Mouse (Mus musculus): ENCODE data around the gene Kdm5a. TPM values are rescaled to one million over a fixed set of nuclear protein-coding genes. Genes with fewer than 3 reads are reported as not detected.
A peak's percentile ranks its signal among the peaks of the same experiment; 100 is the strongest.

The Kdm5a gene
- polyA plus RNA-seq, 1 experiment, result 5.8 TPM

DNA sequence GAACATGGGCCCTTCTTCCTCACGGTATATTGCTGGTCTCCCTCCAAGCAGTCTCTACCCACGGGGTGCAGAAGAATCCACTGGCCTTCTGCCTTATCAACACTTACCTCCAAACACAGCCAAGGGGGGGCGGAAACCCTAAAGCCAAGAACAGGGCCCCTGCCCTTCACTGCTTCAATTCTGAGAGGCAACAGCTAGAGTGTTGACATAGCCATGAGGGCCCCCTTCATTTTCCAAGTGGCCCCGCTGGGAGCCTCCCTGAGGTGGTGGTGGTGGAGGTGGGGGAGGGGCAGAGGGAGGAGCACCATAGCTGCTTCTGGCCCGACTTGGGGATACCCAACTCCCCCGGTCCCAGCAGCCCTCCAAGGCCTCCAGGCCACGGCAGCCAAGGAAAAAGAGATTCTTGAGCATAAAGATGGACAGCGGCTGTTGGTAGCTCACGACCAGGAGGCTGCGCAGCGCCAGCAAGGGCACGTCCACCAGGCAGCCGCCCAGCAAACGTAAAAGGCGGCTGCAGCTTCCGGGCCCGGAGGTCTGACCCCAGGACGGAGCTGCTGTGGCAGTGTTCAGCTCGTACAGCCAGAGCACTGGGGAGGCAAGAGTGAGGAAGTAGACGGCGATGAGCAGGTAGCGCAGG lies 128.1 kb downstream of the Kdm5a start:
- H3ac ChIP-seq (ENCODE audit: control insufficient read depth, insufficient read length, low read depth), result no peak overlapping the region
- H3K27me3 ChIP-seq (ENCODE audit: control insufficient read depth, insufficient read depth, insufficient read length), result peaks cover 22% of the 10 kb centered on the region
- H3K79me3 ChIP-seq (ENCODE audit: low read depth), result no peaks in the 10 kb centered on the region
- TF ChIP-seq FOSL1 (IDR thresholded peaks at IDR 0.05; ENCODE audit: insufficient read depth, low read length, poor library complexity, severe bottlenecking), result no peak
- TF ChIP-seq CEBPB (IDR thresholded peaks at IDR 0.05; ENCODE audit: low read depth), result no peak
- no peak for TF ChIP-seq CTCF (IDR thresholded peaks at IDR 0.05; ENCODE audit: control insufficient read depth, insufficient read depth, insufficient read length)
- no peak for TF ChIP-seq MAX (IDR thresholded peaks at IDR 0.05)
- TF ChIP-seq USF1 (IDR thresholded peaks at IDR 0.05; ENCODE audit: low read depth), result no peak
- TF ChIP-seq MYOD1 (IDR thresholded peaks at IDR 0.05; ENCODE audit: control insufficient read depth, insufficient read length, low read depth), result no peak
- TF ChIP-seq MYOG (IDR thresholded peaks at IDR 0.05; ENCODE audit: control insufficient read depth, extremely low read depth, insufficient read length), result no peak
- no peaks in the 10 kb centered on the region for H3K79me2 ChIP-seq (ENCODE audit: control insufficient read depth, insufficient read depth)
- no peak overlapping the region for H3K4me3 ChIP-seq (ENCODE audit: insufficient read depth, poor library complexity, severe bottlenecking)
- no peaks in the 10 kb centered on the region for H3K36me3 ChIP-seq (ENCODE audit: control insufficient read depth, insufficient read depth)

DNA sequence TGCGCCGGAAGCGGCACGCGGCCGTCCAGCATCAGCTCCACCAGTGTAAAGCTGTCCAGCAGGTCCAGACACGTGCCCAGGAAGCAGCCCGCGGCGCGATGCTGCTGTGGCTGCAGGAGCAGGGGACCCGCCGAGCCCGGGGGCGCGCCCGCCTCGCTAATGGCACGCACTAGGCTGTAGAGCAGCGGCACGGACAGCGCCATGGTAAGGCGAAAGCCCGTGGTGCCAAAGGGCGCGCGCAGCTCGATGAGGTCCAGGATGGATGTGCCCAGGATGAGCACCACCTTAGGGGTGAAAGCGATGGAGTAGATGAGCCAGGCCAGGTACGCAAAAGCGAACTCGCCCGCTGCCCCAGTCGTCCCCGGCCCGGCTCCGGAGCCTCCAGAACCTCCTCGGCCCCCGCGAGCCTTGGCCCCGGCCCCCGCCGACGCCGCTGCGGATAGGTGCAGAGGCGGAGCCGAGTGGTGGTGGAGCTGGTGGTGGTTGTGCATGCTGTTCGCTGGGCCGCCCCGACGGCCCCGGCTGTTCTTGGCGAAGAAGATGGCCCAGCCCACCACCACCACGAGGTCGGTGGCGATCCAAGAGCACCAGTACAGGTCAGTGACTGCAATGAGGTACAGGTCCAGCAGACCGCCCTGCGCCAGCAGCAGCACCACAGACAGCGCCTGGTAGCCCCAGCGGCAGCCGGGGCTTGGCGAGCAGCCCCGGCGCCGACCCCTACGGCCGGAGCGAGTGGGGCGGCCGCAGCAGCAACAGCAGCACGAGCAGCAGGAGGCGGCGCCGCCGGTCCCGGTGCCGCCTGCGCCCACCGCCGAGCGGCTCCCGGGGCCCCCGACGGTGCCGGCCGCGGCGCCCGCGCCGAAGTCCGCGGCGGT lies 128.8 kb downstream of the Kdm5a start:
- TF ChIP-seq CEBPB (IDR thresholded peaks at IDR 0.05; ENCODE audit: low read depth), result no peak
- no peak for TF ChIP-seq USF1 (IDR thresholded peaks at IDR 0.05; ENCODE audit: low read depth)
- TF ChIP-seq MAX (IDR thresholded peaks at IDR 0.05), result no peak
- TF ChIP-seq FOSL1 (IDR thresholded peaks at IDR 0.05; ENCODE audit: insufficient read depth, low read length, poor library complexity, severe bottlenecking), result no peak
- no peak for TF ChIP-seq CTCF (IDR thresholded peaks at IDR 0.05; ENCODE audit: control insufficient read depth, insufficient read depth, insufficient read length)
- TF ChIP-seq MYOD1 (IDR thresholded peaks at IDR 0.05; ENCODE audit: control insufficient read depth, insufficient read length, low read depth), result no peak
- TF ChIP-seq MYOG (IDR thresholded peaks at IDR 0.05; ENCODE audit: control insufficient read depth, extremely low read depth, insufficient read length), result no peak
- Histone ChIP-seq H3K79me2 (ENCODE audit: control insufficient read depth, insufficient read depth) (no peaks in the 10 kb centered on the region), H3K79me3 (ENCODE audit: low read depth) (no peaks in the 10 kb centered on the region), H3ac (ENCODE audit: control insufficient read depth, insufficient read length, low read depth) (no peak overlapping the region), H3K27me3 (ENCODE audit: control insufficient read depth, insufficient read depth, insufficient read length) (peaks cover 22% of the 10 kb centered on the region), H3K4me3 (ENCODE audit: insufficient read depth, poor library complexity, severe bottlenecking) (no peak overlapping the region), H3K36me3 (ENCODE audit: control insufficient read depth, insufficient read depth) (no peaks in the 10 kb centered on the region)

DNA sequence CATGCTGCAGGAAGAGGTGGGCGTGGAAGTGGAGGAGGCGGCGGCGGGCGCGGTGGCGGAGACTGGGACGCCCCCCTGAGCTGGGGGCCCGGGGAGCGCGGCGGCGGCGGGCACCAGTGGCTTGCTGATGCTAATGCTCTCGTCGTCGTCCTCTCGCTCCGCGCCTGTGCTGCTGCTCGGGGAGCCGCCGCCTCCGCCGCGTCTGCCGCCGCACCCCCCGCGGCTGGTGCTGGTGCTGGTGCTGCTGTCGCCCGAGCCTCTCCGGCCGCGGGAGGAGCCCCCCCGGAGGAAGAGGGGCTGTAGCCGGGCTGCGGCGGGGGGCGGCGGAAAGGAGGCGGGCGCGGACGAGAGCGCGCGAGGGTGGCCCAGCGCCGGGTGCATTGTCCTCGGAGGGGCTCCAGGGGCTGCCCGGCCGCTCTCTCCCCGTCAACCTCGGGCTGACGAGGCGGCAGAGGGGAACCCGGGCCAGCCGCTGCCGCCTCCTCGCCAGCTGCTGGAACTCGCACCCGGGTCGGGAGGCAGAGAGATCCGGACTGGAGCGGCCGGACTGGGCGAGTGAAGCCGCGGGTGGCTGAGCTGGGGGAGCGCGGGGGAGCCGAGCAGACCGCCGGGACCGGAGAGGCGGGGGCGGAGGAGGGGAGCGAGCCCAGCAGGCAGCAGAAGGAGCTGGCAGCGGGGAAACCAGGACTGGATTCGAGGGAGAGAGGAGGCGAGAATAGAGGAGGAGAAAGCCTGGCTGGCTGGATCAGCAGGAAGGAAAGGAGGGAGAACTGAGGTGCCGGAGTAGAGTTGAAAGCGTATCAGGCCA lies 129.7 kb downstream of the Kdm5a start, which contains the start of gene Tmem121b:
TSS of gene Tmem121b (minus strand) at position 434 of the 808 bp plus-strand sequence.
- no peak for TF ChIP-seq CEBPB (IDR thresholded peaks at IDR 0.05; ENCODE audit: low read depth)
- TF ChIP-seq MYOD1 (IDR thresholded peaks at IDR 0.05; ENCODE audit: control insufficient read depth, insufficient read length, low read depth), result no peak
- TF ChIP-seq MAX (IDR thresholded peaks at IDR 0.05), result no peak
- TF ChIP-seq CTCF (IDR thresholded peaks at IDR 0.05; ENCODE audit: control insufficient read depth, insufficient read depth, insufficient read length), result no peak
- no peak for TF ChIP-seq FOSL1 (IDR thresholded peaks at IDR 0.05; ENCODE audit: insufficient read depth, low read length, poor library complexity, severe bottlenecking)
- TF ChIP-seq MYOG (IDR thresholded peaks at IDR 0.05; ENCODE audit: control insufficient read depth, extremely low read depth, insufficient read length), result no peak
- TF ChIP-seq USF1 (IDR thresholded peaks at IDR 0.05; ENCODE audit: low read depth), result no peak
- Histone ChIP-seq H3K36me3 (ENCODE audit: control insufficient read depth, insufficient read depth) (no peaks in the 10 kb centered on the region), H3K27me3 (ENCODE audit: control insufficient read depth, insufficient read depth, insufficient read length) (peaks cover 22% of the 10 kb centered on the region), H3K79me2 (ENCODE audit: control insufficient read depth, insufficient read depth) (no peaks in the 10 kb centered on the region), H3K79me3 (ENCODE audit: low read depth) (no peaks in the 10 kb centered on the region), H3ac (ENCODE audit: control insufficient read depth, insufficient read length, low read depth) (peak within 1 kb of the TSS; percentile 44), H3K4me3 (ENCODE audit: insufficient read depth, poor library complexity, severe bottlenecking) (peak within 1 kb of the TSS; percentile 11)

Other genes with a start within 250 kb of the Kdm5a start
- gene D330020A13Rik, start 69.8 kb upstream of the Kdm5a start, polyA plus RNA-seq (2012; fragmentation: generic; extraction: Trizol), result 0.26 TPM
- gene B4galnt3, start 69.6 kb upstream of the Kdm5a start, polyA plus RNA-seq (2012; fragmentation: generic; extraction: Trizol), result 0.33 TPM
- gene Ccdc77, start 250 bp downstream of the Kdm5a start, polyA plus RNA-seq (2012; fragmentation: generic; extraction: Trizol), result 3.8 TPM
- gene Il17ra, start 99.1 kb downstream of the Kdm5a start, polyA plus RNA-seq (2012; fragmentation: generic; extraction: Trizol), result 10.8 TPM
- 0.02 TPM for gene Tmem121b, start 129.7 kb downstream of the Kdm5a start, polyA plus RNA-seq (2012; fragmentation: generic; extraction: Trizol)
- 10.2 TPM for gene Hdhd5, start 167.2 kb downstream of the Kdm5a start, polyA plus RNA-seq (2012; fragmentation: generic; extraction: Trizol)